Mouse (Mus musculus) monocyte, adult 59 days (primary cell): ENCODE measurements around the gene Esp31. TPM values are rescaled to one million over a fixed set of nuclear protein-coding genes. Genes with fewer than 3 reads are reported as not detected.

ENCODE experiments used
- total RNA-seq, 2 experiments: library from RNA; stranded (reverse); gene quantifications; one replicate each; pipeline ENCODE4 v1.2.4; 2023

Gene Esp31
- total RNA-seq = not detected

DNA sequence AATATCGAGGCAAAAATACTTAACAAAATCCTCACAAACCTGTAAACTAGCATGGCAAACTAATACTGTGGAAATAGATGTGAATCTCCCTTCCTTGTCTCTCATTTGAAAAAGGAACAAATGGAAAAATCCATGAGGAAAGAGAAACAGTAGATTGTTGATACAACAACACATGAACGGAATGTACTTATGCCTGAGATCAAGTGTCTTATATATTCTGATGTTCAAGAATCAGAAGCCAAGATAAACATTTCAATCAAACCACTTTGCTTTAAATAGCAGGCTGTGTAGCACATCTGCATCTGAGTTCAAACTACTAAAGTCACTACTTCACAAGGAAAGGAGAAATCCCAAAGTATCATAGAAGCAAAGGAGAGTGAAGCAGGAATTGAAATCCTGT is at the start of gene Esp31:
Gene Esp31, plus strand, starts transcription at position 301 of the 400 bp plus-strand sequence.

Other genes with a start within 250 kb of the Esp31 start
- not detected for gene Esp36, start 219.3 kb upstream of the Esp31 start, total RNA-seq
- gene Esp34, start 85.3 kb upstream of the Esp31 start, total RNA-seq = not detected